Mouse (Mus musculus): Measurements from ENCODE around the gene Cux1.

GRCm38 (mm10) chr5:136506262-136506661, 61.0 kb downstream of the Cux1 start:
- no peak for TF ChIP-seq CTCF (IDR thresholded peaks at IDR 0.05; ENCODE audit: insufficient read depth, low read depth, low read length)
- no peak for TF ChIP-seq POLR2A (IDR thresholded peaks at IDR 0.05; ENCODE audit: insufficient read depth, low read depth, low read length)

All from olfactory bulb, adult 2 months (tissue).